Mouse (Mus musculus): ENCODE data around the gene Xirp2. TPM values are rescaled to one million over a fixed set of nuclear protein-coding genes. Genes with fewer than 3 reads are reported as not detected.

Gene Xirp2
- polyA plus RNA-seq, 1 experiment from 2014 or later = not detected

DNA sequence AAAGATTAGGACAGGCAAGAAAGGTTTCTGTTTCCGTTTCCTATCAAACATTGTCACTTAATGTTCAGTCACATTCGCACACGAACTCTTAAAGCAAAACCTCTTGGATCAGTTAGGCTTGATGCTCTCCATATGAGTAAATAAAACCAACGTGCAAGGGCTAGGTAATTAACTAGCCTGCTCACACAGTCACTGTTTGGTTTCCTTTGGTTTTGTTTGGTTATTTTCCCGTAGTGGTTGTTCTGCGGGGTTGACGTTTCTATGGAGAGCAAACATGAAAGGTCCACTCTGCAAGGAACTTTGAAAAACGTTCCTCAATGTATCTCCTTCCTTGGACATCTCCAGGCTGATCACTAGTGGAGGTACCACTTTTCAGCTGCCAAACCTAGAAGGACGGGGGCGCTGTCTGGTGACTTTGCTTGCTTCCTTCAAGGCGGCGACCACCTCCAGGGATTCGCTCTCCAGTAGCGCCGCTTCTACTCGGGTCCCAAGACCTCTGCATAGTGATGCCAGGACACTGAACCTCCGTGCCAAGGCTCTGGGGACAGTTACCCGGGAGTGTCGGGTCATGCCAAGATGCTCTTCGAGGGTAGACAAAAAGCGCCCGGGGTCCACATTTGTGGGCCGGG lies 119.2 kb downstream of the Xirp2 start:
- ChIA-PET CTCF (no interaction called here), POLR2A (no interaction called here)
- H3K27me3 ChIP-seq = no peaks in the 10 kb centered on the region
- in situ Hi-C loops (cut with MboI; ENCODE audit: low pct_unique_long_range_greater_than_20kb) = no loop called here
- ATAC-seq (peak; percentile 32), DNase-seq (ENCODE audit: low read depth, low spot score) (no peak)
- TF ChIP-seq CTCF (IDR thresholded peaks at IDR 0.05) = peak; percentile 54

DNA sequence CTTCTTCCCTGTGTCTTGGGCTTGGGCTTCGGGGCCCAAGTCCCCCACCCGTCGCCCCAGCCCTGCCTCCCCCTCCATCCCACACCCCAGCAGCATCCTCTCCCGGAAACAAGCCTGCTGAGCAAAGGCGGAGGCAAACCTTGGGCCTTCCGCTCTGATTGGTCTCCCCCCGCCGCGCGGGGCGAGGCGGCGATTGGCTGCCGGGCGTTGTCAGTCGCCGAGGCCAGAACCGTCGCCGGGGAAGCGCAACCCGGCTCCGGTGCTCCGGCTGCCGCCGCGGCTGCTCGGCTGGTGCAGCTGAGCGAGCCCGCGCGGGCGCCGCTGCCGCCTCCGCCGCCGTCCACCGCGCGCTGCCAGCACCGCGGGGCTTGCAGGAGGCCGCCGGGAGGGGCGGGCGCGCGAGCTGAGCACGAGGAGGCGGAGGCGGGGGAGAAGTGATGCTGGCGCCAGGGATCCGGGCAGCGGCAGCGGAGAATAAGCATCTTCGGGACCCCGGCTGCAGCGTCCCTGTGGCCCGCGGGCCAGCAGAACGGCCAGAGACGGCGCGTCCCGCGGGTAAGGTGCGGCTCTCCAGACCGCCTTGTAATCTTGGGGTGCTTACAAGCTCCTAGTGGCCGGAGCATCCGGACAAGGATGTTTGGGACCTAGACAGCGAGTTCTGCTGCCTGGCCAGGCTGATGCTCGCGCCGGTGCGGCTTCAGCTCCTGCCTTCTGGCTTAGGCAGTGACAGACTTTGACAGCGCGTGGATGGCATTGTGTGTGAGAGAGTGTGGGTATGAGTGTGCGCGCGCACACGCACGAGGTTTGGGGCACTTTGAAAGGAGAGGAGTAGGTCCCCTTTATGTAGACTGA lies 119.9 kb downstream of the Xirp2 start, which contains the start of gene B3galt1:
Gene B3galt1, plus strand, starts transcription at position 392 of the 852 bp plus-strand sequence.
- TF ChIP-seq CTCF (IDR thresholded peaks at IDR 0.05) = no peak
- ChIA-PET POLR2A (no interaction called here), CTCF (no interaction called here)
- in situ Hi-C loops (cut with MboI; ENCODE audit: low pct_unique_long_range_greater_than_20kb) = no loop called here
- H3K27me3 ChIP-seq = no peaks in the 10 kb centered on the region
- ATAC-seq (peak; percentile 99), DNase-seq (ENCODE audit: low read depth, low spot score) (no peak)

DNA sequence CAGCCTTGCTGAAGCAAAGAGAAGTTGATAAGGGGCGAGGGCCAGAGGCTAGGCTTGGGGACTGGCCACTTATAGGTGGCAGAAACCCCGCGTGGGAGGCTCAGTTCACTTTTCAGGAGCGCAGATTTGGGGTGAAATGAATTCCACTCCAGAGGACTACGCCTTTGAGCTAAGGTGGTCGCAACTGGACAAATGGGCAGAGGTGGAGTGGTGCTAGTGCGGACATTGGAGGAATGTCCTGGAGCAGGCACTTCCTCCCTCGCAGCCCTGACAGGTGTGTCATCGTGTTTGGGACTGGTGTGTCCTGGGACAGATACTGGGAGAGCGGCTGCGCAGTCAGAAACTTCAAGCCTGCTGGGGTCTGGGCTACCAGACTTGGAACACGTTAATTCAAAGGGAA lies 120.8 kb downstream of the Xirp2 start:
- H3K27me3 ChIP-seq = no peaks in the 10 kb centered on the region
- ChIA-PET CTCF (no interaction called here), POLR2A (interaction anchor here (0.6 kb wide), 1 partner anchor 457 kb away, joined by 4 read pairs; no protein-coding TSS in a partner anchor)
- no peak for TF ChIP-seq CTCF (IDR thresholded peaks at IDR 0.05)
- no peak for ATAC-seq
- DNase-seq (ENCODE audit: low read depth, low spot score) = no peak
- in situ Hi-C loops (cut with MboI; ENCODE audit: low pct_unique_long_range_greater_than_20kb) = no loop called here

DNA sequence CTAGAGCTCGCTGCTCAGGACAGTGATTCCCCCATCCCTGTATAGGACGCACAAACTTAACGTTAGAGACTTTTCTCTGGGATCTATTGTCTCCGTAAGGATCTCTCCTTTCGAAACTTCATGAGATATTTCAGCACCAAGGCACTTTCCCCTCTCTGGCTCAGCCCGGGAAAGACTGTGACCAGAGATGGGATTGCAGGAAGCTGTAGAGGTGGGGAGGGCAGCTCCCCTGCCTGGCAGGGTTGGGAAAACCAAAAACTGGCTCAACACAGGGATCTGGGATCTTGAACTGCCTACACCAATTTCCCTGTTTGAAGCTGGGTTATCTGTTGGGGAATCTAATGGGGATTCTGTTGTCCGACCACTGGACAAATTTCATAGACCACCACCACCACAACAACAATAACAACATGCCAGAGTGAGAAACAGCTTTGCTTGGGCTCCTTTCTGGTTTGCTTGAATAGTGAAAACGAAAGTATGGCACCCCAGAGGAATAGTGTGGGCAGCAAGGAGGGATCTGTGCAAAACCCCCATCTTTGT lies 121.4 kb downstream of the Xirp2 start:
- H3K27me3 ChIP-seq = no peaks in the 10 kb centered on the region
- ChIA-PET CTCF (no interaction called here), POLR2A (interaction anchor here (0.6 kb wide), 2 partner anchors 201 to 457 kb away, joined by 3 to 4 read pairs; no protein-coding TSS in a partner anchor)
- TF ChIP-seq CTCF (IDR thresholded peaks at IDR 0.05) = no peak
- DNase-seq (ENCODE audit: low read depth, low spot score) (no peak), ATAC-seq (no peak)
- in situ Hi-C loops (cut with MboI; ENCODE audit: low pct_unique_long_range_greater_than_20kb) = no loop called here

Other genes starting within 250 kb of the Xirp2 start
- not detected for gene Gm21830, start 32.3 kb upstream of the Xirp2 start, polyA plus RNA-seq (2021)
- gene Gm26727, start 12.8 kb upstream of the Xirp2 start, polyA plus RNA-seq (2021) = not detected
- 15.4 TPM for gene B3galt1, start 119.9 kb downstream of the Xirp2 start, polyA plus RNA-seq (2021)

Measured in Patski (cell line).